Mouse (Mus musculus): ENCODE results near the gene Heg1.

The Heg1 gene

DNA sequence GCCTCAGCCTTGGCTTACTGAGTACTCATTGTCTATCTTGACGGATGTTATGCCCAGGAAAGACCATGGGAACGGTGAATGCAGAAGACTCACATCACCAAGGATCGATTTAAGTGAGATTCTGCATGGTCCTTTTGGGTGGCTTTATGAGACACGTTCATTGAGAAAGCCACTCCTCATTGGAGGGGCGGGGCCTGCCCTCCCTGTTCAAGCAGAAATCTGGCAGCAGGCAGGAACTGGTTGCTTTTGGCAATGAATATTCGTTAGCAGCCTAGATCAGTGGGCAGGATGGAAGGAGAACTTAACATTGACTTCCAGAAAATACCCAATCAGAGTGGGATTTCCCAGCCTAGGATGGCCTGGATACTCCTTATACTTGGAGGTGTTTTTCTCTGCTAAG, 56.2 kb downstream of the Heg1 start:
- DNase-seq (ENCODE audit: low read depth, low spot score), result no peak

DNA sequence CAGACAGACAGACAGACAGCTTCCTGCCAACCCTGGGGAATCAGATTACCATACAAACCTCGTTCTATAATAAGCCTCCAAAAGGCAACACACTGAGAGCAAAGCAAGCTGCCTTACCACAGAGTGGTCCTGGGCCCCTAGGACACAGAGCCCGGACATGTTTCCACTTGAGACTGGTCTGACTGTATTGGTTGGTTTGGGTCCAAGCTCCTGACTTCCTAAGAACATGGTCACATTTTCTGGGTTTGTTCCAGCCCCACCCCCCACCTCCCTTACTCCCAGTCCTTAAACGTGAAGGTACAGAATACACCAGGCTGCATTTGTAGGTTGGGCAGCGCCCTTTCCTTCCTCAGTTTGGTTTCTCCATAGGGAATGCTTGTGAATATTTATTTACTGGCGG, 57.6 kb downstream of the Heg1 start:
- no peak for DNase-seq (ENCODE audit: low read depth, low spot score)

DNA sequence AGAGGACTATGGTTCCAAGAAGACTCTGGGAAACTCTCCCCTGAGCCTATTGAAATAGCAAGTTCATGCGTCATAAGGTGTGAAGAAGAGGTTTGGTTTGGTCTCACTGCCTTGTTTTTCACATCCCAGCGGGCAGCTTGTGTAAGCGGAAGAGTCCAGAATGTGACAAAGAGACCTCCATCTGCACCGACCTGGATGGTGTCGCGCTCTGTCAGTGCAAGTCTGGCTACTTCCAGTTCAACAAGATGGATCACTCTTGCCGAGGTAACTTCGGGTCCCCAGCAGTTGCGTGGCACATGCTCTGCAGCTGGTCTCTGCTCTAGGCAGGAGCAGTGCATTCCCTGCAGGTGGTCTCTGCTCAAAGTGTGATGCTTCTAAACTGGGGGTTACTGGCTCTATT, 58.1 kb downstream of the Heg1 start:
- DNase-seq (ENCODE audit: low read depth, low spot score), result no peak

DNA sequence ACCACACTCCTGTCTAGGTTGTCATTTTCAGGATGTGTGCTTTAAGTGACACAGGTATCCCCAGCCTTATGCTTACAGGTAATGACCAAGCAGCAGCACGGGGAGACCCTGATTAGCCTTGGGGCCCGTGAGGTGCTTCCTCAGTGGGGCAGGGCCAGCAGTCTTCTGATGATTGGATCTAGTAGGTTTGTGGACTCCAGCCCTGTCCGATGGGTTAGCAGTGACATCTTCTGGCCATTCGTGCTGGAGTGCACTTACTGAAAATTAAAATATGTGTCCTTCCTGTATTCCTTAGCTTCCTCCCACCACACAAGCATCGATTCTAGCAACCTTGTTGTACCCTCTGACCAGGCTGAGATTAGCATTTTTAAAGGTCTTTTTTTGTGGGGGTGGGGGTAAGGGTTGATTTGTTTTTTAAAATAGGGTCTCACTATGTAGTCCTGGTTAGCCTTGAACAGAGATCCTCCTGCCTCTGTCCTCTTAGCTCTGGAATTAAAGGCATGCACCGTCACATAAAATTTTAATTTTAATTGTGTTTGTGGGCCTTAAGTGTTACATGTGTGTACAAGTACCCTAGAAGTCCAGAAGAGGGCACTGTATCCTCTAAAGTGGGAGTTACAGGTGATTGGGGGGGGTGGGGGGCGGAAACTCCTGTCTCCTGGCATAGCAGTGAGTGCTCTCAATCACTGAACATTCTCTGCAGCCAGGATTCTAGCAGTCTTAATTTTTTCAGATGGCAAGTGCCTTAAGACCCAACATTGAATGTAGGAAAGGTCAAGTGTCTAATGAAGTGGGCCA, 60.7 kb downstream of the Heg1 start:
- DNase-seq (ENCODE audit: low read depth, low spot score), result peak; percentile 80

DNA sequence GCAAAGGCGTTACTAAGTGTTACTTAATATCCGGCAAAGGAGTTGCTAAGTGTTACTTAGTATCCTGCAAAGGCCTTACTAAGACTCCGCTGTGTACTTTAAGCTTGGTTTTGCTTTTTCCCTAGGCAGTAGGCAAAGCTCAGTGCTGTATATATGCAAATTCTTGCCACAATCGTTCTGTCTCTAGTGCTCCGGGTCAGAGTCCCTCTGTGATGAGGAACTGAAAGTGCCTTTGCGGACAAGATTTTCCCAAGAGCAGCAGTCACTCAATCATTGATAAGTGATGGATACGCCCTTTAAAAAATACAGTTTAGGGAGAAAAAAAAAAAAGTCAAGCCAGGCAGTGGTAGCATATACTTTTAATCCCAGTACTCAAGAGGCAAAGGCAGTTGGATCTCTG, 61.3 kb downstream of the Heg1 start:
- no peak for DNase-seq (ENCODE audit: low read depth, low spot score)

DNA sequence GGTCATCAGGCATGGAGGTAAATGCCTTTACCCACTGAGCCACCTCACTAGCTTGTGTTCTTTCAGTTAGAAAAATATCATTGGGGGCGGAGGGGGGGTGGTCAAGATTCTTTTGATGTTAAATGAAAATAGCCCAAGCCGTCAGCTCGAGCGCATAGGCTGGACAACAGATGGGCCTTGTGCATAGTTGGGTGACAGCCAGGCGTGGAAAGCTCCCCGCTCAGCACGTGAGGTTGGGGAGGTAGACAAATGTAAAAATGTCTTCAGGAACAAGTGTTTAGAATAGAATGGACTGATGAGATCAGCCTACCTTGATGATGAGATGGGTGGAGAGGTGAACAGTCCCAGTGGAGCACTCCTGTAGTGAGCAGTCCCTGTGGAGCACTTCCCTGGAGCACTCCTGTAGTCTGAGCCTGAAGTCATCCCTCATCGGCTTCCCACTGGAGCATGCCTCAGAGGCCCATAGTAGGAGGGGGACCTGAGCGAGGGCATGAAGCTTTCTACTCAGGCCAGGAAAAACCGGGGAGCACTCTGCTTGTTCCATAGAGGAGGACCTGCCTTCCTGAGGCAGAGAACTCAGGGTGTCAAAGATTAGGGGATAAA, 62.0 kb downstream of the Heg1 start:
- no peak for DNase-seq (ENCODE audit: low read depth, low spot score)

DNA sequence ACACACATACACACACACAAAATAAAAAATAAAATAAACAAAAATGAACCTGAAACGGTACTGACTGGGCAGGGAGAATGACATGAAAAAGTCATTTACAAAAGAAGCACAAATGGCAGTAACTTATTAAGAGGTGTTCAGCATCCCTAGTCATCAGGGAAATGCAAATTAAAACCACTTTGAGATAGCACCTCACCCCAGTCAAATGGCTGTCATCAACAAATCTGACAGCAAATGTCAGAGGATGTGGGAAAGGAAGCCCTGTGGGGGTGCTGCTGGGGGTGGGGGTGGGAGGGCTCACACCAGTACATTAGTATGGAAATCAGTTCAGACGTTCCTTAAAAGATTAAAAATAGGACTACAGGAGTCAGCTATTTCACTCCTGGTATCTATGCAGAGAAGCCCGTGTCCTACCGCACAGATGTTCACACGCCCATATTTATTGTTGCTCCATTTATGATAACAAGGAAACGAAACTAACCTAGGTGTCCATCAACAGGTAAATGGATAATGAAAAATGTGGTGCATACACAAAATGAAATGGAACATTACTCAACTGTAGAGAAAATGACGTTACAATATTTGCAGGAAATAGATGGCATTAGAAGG, 63.3 kb downstream of the Heg1 start:
- peak; percentile 74 for DNase-seq (ENCODE audit: low read depth, low spot score)

DNA sequence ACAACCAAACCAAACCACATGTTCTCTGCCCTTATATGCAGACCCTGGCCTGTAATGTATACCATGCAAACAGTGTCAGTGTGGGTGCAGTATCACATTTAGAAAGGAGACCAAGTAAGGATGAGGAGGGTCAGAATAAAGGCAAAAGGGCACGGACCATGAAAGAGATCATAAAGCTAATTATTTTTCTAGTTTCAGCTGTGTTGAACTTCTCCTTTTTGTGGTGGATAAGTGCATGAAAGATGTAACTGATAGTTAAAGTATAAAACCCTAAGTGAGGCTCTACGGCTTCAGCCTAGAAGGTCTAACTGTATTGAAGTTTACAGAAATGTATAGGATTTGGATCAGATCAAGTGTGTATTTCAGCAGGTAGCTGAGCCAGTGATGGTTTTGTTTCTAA, 63.8 kb downstream of the Heg1 start:
- DNase-seq (ENCODE audit: low read depth, low spot score), result no peak

DNA sequence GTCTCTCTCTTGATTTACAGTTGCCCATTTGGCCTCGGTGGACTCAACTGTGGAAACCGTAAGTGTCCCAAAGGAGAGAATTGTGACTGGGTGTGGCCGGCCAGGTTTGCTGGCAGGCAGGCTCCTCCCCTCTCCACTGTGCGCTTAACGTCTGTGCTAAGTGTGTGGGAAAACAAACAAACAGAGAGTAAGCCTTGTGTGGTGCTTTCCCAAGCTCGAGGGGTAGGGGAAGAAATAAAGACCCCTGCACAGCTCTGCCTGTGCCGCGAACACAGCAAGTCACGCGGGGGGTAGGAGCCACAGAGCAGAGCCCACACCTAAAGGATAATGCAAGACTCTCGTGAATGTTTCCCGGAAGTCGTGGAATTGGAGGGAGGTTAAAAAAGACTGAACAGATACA, 67.0 kb downstream of the Heg1 start:
- peak; percentile 60 for DNase-seq (ENCODE audit: low read depth, low spot score)

DNA sequence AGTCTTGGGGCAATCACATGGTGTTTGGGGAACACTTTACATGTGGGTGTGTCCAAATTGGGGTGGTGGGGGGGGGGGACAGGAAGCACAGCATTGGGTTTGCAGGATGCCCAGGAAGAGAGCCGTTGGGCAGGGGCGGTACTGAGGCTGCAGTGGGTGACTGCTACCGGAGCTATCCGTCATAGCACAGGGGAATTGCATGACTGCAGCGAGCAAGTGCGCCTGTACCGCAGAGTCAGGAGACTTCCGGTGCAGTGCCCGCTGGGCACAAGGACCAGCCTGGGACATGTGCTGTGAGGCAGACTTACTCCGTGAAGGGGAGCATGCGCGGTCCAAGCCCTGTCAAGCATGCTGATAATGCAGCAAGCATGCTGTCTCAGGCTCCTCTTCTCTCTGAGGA, 67.4 kb downstream of the Heg1 start:
- peak; percentile 88 for DNase-seq (ENCODE audit: low read depth, low spot score)

DNA sequence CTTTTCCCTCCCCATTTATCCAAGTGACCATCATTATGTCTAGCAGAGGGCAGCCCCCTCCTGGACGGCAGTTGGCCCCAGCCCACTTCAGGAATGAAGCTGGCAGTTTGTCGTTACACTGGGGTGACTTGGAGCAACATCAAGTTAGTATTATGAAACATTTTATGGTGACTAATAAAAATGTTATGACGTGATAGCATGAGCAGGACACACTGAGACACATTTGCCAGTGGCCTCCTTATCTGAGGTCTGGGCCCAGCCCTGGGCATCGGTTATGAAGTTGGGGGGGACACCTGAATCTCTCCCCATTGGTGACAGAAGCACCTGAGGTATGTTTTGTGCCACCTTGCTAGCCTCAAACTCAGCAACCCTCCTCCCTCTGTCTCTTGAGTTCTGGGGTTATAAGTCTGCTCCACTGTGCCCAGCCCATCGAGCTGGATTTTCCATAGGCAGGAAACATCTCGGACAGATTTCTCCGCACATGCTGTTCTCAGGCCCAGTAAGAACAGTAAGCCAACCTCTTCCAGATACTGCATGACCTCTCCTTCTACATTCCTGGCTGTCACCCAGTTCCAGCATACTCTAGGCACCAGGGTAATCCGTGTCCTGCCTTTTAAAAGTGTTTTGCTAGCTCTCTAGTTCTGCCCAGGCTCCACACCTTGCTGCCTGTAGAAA, 68.9 kb downstream of the Heg1 start:
- DNase-seq (ENCODE audit: low read depth, low spot score), result no peak

DNA sequence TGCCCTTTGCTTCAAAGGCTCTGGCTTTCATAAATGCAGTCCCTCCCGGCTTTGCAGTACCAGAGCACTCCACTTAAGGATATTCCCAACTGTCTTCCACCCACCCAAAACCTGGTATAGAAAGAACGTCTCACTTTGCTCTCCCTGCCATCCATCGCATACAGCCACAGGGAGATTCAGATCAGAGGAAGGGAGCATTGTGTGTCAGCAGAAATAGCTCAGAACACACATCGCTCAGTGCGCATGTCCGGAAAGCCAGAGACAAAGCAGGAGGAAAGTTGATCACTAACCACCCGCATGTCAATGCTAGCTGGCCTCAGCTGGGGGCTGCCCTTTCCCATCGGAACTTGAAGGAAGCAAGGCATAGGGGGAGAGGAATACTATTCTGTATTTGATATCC, 71.1 kb downstream of the Heg1 start:
- DNase-seq (ENCODE audit: low read depth, low spot score), result peak; percentile 65

DNA sequence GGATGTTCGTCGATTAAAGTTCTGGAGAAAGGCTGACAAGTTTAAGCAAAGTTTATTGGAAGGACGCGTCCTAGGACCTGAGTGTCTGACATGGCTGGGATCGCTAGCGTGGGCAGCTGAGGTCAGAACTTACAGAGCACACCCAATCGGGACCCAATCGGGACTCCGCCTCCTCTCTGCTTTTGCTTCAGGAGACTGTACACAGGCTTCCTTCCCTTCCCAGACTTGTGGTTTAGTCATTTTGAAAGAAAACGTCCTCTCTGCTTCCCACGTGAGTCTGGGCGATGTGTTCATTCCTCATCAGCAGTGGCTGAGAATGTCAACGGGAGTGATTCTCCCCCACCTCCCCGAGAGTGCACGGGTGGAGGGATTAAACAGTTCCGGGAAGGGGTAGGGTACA, 71.8 kb downstream of the Heg1 start:
- DNase-seq (ENCODE audit: low read depth, low spot score), result no peak

DNA sequence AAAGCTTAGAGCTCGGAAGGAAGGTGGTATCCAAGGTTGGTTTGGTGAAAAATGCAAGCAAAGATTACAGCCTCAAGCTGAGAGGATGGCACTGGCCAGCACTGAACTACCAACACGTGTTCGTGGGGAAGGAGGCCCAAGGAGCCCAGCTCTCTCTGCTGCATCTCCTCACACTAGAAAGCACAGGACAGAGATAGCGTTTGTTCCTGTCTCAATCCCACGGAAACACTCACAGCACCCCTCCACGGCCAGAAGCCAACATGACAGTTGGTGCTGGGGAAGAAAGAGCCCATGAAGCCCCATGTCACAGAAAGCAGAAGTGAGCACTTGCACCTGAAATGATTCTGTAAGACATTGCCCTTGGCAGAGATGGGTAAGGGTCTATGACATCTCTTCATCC, 72.2 kb downstream of the Heg1 start:
- DNase-seq (ENCODE audit: low read depth, low spot score), result no peak

DNA sequence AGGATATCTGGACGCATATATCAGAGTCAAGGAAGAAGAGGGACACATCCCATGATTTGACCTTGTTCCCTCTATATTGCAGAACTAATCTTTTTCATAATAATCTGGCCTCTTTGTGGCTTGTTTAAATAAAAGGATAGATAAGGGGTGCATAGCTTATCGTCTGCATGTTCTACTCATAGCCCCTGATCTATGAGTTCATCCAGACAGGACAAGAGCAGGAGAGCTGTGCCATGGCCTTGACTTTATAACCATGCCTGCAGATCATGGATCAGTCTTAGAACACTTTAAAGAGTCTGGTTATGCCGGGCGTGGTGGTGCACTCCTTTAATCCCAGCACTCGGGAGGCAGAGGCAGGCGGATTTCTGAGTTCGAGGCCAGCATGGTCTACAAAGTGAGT, 75.0 kb downstream of the Heg1 start:
- DNase-seq (ENCODE audit: low read depth, low spot score), result no peak

DNA sequence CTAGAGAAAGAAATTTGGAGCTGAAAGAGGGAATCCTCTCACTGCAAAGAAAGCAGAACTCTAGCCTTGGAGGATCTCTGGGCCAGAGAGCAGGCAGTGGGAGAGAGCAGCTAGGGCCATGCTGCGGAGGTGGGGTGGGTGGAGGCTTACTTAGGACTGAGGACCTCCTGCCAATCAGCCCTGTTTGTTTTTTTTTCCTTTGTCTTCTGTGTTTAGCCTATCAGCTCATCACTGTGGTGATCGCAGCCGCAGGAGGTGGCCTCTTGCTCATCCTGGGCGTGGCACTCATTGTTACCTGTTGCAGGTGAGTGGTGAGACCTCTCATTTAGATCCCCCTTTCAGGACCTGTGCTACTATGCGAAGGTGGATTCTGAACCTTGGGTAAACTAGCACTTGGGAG, 76.4 kb downstream of the Heg1 start:
- DNase-seq (ENCODE audit: low read depth, low spot score), result no peak

DNA sequence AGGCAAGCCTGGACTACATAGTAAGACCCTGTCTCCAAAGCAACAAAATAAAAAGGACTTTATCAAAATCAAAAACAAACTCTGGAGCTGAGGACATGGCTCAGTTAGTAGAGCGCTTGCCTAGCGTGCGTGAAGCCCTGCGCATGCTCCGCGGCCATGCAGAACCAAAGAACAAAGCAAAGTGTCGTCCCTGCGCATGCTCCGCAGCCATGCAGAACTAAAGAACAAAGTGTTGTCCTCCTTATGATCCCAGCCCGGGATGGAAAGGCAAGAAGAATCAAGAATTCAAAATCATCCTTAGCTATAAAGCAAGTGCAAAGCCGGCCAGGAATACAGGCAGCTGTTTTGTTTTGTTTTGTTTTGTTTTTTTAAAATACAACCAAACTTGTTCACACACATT, 76.8 kb downstream of the Heg1 start:
- DNase-seq (ENCODE audit: low read depth, low spot score), result no peak

DNA sequence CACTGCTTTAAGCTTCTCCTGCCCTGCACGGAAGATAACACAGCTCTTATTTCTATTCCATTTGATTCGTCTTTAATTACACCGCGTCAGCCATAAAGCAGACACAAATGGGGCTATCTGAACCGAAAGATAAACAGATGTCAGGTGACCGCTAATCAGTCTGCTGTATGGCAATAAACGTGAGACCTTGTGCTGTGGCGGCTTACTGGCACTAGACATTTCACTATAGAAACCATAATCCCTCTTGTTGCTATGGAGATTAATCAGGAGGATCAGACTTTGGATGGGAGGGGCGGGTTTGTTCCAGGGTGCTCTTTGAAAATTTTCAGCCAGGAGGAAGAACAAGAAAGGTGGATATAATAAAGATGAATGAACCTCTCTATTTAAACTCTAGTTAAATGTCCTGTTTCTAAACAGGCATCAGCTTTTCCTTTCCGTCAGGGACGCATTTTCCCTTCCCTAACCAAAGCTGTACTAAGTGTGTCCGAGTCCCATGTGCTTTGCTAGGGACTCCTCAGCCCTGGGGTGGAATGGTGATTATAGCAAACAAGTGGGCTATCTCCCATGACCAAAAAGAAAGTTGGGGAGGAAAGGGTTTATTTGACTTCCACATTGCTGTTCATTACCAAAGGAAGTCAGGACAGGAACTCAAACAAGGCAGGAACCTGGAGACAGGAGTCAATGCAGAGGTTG, 80.5 kb downstream of the Heg1 start:
- DNase-seq (ENCODE audit: low read depth, low spot score), result no peak

DNA sequence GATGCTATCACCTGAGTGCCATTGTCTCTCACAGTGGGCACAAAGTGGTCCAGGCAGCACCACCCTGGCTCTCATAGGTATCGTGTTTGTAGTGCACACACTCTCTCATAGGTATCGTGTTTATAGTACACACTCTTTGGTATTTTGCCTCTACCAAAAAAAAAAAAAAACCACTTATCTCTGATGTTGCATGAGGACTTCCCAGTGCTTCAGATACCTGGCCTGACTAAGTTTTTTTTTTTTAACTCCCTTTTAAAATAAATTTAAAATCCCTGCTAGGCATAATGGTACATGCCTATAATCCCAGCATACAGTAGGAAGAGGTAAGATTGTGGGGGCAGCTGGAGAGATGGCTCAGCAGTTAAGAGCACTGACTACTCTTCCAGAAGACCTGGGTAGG, 81.3 kb downstream of the Heg1 start:
- DNase-seq (ENCODE audit: low read depth, low spot score), result no peak

DNA sequence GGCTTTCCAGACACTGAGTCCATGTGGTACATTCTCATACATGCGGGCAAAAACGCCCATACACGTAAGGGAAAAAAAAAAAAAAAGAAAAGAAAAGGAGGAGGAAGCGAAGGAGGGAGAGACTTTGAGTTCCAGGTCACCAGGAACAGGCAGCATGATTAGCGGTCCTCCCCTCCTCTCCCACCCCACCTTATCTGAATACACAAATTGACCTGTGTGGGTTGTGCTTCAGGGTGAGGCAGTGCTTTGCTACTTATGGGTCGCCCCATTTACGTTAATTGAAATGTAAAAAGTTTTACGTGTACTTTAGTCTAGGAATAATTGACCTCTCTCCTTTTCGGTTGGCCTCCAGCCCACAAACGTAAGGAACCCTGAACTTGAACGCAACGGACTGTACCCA, 82.1 kb downstream of the Heg1 start:
- DNase-seq (ENCODE audit: low read depth, low spot score), result no peak

DNA sequence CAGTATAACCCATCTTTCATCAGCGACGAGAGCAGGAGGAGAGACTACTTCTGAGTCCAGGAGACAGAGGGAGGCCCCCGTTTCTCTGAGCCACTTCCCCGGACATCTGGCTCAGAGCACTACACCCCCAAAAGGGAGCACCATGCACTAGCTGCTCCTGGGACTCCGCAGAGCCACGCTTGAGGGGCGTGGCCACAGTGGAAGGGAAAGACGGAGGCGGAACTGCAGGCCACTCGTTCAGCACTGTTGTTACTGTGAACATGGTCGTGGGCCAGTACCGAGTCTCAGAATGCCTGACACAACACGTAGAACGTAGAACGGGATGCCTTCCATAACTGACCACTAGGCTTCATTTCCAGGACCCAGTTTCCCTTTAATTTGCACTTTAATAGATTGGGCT, 82.6 kb downstream of the Heg1 start:
- no peak for DNase-seq (ENCODE audit: low read depth, low spot score)
